Mouse (Mus musculus): Measurements from ENCODE around the gene Gpd1.
"Not testable (repeated sequence)": the region's sequence is repeated elsewhere in the genome, so short reads cannot be mapped to it uniquely, and the experiment has no call there.

Gpd1 gene

DNA sequence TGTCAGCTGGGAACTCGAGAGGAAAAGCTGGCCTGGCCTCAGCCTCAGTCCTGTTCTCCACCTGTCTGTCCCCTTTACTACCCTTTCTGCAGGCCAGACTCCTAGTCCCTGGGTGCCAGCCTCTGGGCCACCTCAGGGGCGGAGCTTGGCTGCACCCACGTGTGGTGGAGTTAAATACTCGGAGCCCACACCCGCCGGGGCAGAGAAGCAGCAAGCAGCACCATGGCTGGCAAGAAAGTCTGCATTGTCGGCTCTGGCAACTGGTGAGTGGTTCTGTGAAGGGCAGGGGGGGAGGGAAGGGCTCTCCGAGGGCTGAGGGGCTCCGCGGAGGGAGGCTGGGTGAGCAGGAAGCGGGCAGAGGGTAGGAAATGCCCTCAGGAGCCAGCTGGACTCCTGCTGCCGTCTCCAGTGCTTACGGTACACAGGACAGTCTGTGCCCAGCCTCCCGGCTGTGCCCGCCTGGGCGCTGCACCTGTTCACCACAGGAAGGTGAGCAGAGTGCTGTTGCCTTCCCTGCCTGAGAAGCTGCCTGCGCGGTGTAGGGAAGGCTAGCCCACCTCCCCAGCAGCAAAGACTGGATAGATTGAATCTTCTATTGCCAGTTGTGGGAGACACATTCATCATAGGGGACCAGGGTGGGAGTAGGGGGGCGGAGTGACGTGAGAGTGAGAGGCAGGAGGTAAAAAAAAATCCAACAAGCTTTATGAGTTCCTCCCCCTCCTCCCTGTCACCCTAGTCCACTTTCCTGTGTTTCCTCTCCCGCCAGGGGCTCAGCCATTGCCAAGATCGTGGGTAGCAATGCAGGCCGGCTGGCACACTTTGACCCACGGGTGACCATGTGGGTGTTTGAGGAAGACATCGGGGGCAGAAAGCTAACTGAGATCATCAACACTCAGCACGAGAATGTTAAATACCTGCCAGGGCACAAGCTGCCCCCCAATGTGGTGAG, at the start of gene Gpd1:
Gene Gpd1, plus strand, starts transcription at position 130 of the 949 bp plus-strand sequence.
- peak; percentile 94 for DNase-seq

GRCm38 (mm10) chr15:99667544-99667943, 49.8 kb upstream of the Gpd1 start:
- no peak for DNase-seq

GRCm38 (mm10) chr15:99668881-99669280, 48.4 kb upstream of the Gpd1 start:
- peak; percentile 83 for DNase-seq

GRCm38 (mm10) chr15:99669392-99669791, 47.9 kb upstream of the Gpd1 start:
- peak; percentile 19 for DNase-seq

DNA sequence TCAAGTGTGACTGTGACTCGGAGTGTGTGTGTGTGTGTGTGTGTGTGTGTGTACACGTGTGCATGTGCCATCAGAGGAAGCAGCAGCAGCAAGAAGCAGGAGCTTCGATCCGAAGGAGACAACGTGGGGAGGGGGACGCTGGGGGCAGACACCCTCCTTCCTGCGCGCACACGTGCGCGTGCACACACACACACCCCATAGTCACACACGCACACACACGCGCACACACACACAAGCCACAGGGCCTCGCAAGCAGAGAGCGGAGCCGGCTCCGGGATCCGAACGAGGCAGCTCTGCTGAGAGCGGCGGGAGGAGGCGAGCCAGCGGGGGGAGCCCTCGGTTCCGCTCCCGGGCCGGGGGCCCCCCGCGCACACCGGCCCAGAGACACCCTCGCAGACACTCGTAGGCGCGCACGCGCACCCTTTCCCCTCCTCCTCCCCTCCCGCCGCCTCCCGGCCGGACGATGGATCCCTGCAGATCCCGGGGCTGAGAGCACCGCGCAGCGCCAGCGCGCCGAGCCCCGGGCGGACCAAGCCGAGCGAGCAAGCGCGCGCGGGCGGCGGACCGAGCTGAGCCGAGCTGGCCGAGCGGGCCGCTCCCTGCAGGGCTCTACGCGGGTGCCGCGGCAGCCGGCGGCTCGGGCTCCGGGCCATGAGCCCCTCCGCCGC, 47.0 kb upstream of the Gpd1 start, which contains the start of gene Asic1:
Gene Asic1, plus strand, starts transcription at position 215 of the 668 bp plus-strand sequence.
- DNase-seq, result peak; percentile 89

- peak; percentile 60 for DNase-seq
These were observed 46.2 kb upstream of the Gpd1 start for GRCm38 (mm10) chr15:99670964-99671670.

- peak; percentile 63 for DNase-seq
These were observed 45.5 kb upstream of the Gpd1 start for GRCm38 (mm10) chr15:99671783-99672182.

- DNase-seq, result no peak
These were observed 42.4 kb upstream of the Gpd1 start for GRCm38 (mm10) chr15:99674866-99675265.

DNA sequence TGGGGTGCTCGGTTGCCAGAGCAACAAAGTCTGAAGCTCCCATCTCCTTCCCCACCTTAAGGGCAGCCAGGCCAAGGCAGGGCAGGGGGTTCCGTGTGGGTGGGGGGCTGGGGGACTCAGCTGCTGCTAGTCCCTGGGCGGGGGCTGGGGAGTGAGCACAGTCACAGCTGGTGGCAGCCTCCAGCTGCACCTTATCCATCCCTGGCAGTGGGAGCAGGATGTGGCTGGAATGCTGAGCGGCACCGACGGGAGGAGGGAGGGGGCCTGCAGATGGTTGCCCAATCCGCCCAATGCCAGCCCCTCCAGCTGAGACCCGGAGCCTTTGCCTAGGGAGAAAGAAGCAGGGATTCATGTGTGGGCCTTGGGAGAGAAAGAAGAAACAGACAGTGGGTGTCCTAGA, 40.2 kb upstream of the Gpd1 start:
- DNase-seq, result no peak

DNA sequence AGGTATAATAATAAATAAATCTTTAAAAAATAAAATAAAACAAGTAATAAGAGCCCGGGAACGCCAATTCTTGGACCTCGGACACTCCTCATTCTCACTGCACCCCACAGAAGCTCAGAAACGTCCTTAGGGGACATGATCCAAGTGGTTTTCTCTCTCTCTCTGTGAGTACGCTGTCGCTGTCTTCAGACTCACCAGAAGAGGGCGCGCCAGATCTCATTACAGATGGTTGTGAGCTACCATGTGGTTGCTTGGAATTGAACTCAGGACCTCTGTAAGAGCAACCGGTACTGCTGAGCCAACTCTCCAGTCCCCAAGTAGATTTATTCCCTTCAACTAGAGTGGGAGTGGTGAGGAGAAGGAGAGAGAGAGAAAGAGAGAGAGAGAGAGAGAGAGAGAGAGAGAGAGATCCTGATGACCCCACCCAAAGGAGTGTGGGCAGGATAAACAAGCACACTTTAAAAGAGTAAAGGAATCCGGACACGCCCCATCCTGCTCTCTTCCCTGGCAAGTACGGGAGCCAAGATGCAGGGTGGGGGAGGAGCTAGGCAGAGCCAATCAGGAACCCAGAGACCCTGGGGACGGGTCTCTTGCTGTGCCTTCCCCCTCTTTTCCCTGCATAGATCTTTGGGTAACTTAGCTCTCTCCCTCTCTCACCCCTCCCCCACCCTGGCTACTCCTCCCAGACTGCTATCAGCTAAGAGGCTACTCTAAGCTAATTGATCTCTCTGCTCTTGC, 39.1 kb upstream of the Gpd1 start:
- DNase-seq, result no peak

GRCm38 (mm10) chr15:99679008-99679407, 38.3 kb upstream of the Gpd1 start:
- DNase-seq, result no peak

DNA sequence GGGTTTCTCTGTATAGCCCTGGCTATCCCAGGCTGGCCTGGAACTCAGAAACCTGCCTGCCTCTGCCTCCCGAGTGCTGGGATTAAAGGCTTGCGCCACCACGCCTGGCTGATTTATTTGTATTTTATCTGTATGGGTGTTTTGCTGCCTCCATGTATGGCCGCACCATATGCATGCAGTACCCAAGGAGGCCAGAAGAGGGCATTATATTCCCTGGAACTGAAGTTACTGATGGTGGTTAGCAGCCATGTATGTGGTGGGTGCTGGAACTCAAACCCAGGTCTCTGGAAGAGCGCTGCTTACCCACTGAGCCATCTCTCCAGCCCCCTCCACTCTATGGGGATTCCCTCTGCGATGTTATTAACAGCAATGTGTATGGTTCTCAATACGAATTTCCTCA, 34.4 kb upstream of the Gpd1 start:
- DNase-seq, result no peak

DNA sequence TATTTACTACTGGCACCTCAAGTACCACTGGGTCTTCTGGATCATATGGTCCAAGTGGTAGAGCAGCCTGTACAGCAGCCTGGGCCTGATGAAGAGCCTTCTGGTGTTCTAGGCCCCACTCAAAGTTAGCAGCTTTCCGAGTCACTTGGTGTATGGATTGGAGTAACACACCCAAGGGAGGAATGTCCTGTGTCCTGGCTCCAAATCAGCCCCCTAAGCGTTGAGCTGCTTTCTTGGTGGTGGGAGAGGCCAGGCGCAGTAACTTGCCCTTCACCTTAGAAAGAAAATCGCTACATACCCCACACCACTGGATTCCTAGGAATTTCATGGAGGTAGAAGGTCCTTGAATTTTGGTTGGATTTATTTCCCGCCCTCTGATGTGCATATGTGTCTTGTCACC, 33.2 kb upstream of the Gpd1 start:
- DNase-seq, result no peak

DNA sequence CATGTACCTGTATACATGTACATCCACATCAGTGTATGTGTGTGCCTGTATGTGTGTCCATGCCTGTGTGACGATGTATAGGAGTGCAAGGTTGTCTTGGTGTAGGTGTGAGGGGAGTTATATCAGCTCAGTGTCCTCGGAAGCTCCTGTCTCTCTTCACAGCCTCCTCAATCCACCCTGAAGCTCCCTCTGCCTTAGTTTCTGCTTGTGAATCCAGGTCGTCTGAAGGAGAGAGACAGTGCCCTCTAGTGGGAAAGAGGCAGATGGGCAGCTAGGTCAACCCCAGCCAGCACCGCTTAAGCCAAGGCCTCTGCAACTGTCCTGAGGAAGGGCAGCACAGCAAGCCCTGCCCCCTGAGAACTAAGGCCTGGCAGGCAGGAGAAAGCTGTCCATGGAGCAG, 28.6 kb upstream of the Gpd1 start:
- peak; percentile 79 for DNase-seq

DNA sequence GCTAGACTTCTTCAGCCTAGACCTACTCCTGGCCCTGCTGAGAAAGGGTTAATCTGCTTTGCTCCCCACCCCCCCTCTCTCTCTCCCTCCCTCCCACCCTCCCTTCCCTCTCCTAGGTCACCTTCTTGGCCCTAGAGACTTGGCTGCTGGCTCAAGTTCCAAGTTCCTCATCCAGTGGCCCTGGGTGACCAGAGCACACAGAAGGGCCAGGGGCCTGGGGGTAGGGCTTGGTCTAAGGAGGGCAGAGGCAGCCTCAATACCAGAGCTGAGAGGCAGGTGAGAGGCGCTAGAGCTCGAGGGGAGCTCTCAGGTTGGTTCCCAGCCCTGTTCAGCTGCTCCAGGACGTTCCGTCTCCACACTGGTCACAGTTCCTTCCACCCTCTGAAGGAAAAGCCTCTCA, 26.4 kb upstream of the Gpd1 start:
- no peak for DNase-seq

DNA sequence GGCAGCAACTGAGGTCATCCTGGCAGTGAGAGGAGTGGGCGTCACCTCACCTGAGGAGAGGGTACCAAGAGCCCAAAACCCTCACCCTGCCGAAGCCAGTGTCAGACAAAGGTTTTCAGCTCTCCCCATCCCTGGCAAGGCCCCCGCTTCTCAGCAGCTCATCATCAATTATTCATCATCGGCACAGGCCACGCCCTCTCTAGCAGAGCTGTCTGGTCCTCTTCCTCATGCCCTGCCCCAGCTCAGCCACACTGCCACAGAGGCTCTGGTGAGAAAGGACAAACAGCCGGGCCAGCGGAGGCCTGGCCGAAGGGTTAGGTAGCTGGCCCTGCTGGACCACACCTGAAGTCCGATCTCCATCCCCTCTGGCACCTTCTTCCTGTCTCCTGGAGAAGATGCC, 25.3 kb upstream of the Gpd1 start:
- no peak for DNase-seq

- DNase-seq, result no peak
These were observed 20.0 kb upstream of the Gpd1 start for GRCm38 (mm10) chr15:99697309-99697708.

DNA sequence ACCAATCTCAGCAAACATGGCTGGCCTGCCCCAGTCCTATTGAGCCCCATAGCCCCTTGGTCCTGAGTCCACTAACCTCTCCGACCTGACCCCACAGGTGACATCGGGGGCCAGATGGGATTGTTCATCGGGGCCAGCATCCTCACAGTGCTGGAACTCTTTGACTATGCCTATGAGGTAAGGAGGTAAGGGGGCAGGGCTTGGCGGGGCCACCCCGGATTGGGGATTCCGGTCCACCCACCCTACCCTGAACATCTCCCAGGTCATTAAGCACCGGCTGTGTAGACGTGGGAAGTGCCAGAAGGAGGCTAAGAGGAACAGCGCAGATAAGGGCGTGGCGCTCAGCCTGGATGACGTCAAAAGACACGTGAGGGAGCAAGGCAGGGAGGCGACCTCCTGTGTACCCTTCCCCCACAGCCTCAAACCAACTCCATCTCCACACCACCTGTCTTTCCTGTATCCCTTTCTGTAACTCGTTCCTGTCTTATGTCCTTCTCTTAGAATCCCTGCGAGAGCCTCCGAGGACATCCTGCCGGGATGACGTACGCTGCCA, 18.7 kb upstream of the Gpd1 start:
- DNase-seq, result no peak

DNA sequence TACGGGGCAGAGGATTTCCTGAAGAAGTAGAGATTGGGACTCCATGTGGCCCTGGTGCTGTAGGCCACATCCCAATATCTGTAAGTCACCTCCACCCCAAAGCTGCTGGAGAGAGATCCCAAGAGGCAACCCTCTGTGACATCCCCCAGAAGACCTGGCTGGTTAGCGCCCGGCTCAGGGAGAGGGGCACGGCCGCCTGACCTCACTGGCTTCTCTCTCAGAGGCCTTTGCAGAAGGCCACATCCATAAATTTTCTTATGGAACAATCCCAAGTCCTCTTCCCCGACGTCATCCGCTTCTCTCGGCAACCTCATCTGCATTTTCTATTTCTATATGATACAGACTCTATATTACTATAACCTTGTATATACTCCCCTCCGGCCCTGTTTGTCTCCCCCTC, 17.6 kb upstream of the Gpd1 start:
- DNase-seq, result no peak

DNA sequence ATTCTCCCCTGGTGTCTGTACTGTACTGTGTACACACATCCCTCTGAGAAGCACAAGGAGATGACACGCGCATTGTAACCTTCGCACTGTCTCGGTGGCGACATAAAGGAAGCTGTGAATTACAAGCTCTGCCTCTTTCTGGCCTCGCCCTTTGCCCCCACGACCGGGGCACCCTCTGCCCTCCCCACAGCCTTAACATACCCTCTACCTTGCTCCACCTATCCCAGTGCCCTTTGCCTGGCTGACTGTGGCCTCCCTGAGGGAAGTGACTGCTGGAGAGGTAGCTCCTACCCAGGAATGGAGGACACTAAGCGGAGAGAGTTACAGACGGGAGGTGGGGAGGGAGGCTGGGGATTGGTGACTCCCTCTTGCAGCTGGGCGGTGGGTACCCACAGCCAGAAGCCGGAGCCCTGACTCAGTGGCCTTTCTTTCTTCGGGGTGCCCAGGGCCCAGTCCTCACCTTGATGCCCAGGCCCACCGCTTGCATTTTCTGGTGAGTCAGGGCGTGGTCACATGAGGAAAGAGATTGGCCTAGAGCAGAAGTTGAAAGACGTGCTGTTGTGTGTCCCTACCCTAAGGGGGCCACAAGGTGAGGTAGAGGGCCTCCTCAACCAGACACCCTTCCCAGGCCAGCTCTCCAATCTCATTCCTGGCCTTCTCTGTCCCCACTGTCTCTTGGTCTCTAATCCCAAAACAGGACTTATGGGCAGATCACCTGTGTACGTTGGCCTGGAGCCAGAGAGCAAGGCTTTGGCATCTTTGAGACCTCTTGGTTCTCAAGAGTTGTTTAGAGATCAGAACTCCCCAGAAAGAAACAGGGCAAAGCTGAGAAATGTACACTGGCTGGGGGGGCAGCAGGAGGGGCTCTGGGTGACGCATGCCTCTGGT, 16.9 kb upstream of the Gpd1 start:
- DNase-seq, result no peak

GRCm38 (mm10) chr15:99701640-99701998, 15.7 kb upstream of the Gpd1 start:
- DNase-seq, result not testable (repeated sequence)

Data from cerebellum, adult 11-12 months (tissue).